Mouse (Mus musculus) left cerebral cortex, adult 11 months (tissue): ENCODE results near the gene Hck.

ENCODE experiments used
- DNase-seq: peaks from one replicate; pipeline ENCODE4 v3.0.0; 2022; ENCODE audit warnings: low spot score

Hck gene

DNA sequence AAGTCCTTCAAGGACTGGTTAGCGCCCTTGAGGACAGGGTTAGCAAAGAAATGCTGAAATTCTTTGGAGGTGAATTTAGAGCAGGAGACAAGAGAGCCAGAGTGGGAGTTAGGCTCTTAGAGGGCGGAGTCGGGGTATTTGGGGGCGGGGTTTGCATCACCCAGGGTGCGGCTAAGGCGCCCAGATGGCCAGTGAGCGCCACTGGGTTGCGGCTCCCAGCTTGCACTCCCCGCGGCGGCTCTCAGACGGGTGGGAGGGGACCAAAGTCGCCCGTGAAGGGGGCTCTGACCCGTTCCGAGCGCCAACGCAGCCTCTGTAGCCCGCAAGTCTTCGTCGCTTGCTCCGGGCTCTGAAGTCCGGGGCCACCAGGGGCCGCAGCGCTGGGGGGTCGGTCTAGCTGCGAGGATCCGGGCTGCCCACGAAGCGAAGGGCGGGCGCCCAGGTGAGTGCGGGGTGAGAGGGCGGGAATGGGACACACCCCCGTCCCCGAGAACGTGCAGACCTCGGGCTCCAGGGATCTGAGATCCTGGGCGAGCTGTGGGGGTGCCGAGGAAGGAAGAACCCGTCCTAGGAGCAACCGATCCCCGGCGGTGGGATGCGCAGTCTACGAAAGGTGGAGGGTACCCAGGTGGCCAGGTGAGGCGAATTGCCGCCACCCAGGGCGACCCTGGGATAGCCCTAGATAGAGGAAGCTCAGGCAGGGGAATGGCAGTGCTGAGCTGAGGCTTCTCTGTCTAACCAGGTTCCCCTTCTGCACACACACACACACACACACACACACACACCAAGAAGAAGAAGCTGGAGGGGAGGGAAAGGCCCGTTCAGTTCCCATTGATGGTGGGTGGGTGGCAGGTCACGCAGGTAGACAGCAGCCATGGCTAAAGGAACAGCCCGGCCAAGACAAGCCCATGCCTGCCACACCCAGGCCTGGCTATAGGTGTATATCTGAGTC is at the start of gene Hck:
TSS of gene Hck (plus strand) at position 156 of the 952 bp plus-strand sequence.
- no peak for DNase-seq

DNA sequence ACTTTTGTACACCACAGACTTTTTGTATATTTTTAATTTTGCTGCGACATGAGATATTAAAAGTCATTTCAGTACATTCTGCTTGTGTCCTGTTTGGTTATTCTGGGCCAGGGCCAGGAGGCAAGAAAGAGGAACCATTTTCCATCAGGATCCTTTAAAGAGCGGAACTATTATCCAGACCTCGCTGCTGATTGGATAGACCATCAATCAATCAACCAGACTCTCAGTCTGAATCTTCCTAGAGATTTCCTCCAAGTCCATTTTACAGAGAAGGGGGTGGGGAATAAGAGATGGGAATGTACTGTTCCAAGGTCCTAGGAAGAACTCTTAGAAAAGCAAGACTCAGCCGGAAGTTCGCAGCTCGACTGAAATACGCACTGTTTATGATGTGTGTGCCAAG is 48.1 kb upstream of the Hck start:
- no peak for DNase-seq

DNA sequence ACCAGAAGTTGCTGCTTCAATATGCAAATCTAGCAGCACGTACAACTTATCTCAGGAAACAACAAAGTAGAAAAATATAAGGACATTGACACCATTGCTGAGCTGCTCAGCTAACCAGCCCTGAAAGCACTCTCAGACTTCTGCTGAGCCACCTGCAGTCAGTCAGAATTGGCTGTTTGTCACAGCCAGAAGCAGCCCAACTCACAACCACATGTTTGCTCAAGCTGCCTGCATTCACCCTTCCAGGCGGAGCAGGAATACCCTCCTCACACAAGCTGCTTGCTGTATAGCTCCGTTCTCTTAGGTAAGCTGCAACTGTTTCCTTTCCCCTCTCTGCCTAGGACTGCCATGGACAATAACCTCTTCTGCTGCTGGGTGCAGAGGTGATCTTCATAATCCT is 44.9 kb upstream of the Hck start:
- no peak for DNase-seq

DNA sequence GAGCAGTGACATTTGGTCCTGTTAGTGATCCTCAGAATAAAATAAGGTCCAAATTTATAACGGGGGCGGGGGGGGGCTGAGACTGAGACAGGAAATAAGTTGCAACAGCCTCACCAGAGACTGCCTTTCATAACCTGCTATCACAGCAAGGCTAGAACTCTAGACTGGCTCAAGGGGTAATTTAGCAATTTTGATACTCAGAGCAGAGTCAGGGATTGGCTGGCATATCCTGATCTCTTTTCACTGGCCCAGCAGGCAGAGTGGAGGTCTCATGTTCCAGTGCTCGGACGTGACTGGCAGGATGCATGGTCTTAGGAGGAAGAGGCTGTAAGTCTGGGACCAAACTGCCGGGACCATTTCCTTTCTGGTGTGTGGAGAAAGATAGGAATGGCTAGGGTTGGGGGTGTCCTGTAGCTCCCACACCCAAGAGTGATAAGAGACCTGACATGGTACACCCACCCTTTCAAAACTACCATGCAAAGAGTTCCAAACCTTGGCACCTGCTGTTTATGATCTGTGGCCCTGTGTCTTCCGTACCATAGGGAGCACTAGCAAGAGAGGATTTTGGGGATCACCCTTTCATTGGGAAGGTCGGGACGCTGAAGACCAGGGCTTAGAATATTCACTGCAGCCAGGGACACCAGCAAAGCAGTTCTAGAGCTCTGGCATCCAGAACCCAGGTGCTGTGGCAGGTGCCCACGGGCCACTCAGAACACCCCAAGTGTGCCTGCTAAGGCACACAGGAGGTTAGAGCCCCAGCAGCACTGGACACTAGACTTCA is 43.9 kb upstream of the Hck start:
- no peak for DNase-seq

DNA sequence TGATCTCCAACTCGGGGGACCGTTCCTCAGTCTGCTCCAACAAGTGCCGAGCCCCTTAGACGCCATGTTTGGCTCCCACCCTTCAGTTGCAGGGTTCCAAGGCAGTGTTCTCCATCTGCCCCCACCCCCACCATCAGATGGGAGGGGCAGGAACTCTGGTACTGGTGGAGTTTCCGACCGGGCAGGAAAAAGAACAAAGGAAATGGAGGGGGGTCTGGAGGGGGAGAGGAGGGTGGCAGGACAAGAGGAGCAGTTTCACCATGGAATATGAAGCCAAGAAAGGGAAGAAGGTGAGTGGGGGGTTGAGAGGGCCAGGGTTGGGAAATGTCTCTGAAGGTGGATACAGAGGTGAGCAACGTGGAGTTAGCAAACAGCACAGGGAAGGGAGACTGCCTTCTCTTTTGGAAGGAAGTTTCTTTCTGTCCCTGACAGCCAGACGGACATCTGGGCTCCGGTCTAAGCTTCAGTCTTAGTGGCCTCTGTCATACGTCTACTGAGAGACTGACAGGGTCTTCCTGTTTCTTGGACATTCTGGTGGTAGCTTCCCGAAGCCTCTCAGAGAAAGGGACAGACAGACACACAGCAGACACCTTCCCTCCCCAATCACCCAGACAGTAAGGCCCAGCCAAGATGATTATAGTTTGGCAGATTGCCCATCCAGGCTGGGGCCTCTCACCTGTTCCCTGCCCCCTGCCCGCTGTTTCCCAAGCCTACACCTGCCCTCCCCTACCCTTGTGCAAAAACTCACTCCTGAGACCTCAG is 42.3 kb upstream of the Hck start, which contains the start of gene Ccm2l:
TSS of gene Ccm2l (plus strand) at position 209 of the 762 bp plus-strand sequence.
- no peak for DNase-seq

DNA sequence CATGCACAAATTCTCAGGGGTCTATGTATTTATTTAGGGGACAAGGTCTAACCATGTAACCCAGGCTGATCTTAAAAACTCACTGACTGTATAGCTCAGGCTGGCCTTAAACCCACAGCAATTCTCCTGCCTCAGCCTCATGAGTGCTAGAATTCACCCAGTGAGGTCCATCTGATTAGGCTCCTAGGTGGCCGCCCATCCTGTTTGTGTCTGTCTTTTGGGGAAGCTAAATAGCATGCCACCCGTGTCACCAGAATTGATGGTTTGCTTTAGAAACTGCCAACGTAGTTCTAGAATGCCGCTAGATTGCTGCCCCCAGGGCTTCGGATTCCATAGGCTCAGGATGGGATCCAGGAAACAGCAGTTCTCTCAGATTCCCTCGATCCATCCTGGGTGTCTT is 41.3 kb upstream of the Hck start:
- no peak for DNase-seq

DNA sequence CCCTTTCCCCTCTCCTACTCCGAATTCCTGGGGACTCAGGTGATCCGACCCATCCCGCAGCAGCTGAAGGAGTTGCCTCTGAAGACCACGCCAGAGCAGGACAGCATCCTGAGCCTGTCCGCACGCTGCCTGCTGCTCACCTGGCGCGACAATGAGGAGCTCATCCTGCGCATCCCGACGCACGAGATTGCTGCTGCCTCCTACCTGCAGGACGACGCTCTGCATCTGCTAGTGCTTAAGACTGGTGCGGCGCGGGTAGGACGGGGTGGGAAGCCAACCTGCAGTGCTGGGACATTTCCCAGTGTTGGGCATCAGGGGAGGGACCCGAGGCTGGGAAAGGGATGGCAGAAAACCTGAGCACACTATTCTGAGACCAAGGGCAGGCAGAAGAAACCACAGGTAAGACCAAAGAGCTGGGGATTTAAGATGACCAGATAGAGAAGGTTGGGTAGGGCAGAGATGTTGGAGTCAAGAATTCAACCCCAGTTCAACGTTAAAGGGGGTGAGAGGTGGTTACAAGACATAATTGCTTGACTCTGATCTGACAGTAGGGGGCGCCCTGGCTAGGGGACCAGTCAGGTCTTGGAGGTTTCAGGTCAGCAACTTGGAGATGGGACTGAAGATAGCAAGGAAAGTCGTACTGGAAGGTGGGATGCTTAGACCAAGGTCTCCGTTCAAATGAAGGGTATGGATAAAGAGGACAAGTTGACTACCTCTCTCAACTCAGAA is 37.3 kb upstream of the Hck start:
- DNase-seq, result no peak

DNA sequence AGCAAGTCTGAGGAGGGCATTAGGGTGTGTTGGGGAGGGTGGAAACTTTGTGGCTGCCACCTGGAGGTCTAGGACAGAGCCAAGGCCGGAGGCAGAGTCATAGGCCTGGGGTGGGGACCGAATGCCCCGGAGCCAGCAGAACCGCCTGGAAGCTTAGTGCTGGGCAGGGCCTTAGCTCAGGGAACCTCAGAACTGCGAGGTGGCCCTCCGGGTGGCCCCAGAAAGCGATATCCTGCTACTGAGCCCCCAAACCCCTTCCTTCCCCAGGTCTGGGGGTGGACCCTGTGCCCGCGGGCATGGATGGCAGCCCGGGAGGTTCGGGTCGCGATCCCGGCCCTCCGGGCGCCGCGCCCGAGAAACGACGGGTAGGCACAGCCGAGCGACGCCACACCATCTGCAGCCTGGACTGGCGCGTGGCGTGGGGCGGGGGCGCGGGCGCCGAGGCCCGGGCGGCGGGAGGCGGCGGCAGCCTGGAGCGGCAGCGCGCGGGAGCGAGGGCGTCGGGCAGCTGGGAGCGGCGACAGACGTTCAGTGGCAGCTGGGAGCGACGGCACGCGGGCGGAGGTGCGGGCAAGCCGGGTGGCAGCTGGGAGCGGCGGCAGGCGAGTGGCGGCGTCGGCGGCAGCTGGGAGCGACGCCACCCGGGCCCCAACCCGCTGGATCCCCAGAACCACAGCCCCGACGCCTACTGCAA is 36.6 kb upstream of the Hck start:
- no peak for DNase-seq

DNA sequence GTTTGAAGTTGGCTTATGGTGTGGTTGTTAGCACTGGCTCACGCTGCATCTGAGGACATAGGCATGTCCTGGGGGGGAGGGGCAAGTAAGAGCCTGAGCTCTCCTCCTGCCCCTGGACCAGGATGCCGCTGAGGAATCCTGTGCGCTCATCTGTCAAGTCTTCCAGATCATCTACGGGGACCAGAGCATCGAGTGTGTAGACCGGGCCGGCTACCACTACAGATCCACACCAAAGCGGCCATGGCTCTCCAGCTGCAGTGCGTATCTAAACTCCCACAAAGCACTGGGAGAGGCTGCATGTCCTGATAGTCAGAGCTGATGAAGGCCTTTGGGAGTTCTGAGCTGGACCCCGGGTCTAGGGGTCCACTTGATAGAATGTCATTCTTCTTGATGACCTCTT is 33.6 kb upstream of the Hck start:
- no peak for DNase-seq

DNA sequence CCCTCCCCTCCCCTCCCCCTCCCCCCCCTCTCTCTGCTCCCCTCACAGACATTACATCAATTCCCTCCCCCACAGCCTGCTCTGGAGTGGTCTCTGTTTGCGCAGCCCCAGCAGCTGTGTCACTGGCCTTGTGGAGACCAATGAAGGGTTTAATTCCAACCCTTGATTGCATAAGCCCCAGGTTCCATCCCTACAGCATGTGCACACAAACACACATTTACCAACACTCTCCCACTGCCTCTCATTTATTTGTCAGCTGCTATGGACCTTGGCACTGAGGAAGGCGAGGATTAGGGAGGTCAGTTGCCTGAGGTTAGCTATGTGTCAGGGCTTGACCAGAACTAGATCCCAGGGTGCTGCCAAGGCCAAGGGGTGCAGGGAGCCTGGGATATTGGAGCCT is 32.3 kb upstream of the Hck start:
- DNase-seq, result no peak

DNA sequence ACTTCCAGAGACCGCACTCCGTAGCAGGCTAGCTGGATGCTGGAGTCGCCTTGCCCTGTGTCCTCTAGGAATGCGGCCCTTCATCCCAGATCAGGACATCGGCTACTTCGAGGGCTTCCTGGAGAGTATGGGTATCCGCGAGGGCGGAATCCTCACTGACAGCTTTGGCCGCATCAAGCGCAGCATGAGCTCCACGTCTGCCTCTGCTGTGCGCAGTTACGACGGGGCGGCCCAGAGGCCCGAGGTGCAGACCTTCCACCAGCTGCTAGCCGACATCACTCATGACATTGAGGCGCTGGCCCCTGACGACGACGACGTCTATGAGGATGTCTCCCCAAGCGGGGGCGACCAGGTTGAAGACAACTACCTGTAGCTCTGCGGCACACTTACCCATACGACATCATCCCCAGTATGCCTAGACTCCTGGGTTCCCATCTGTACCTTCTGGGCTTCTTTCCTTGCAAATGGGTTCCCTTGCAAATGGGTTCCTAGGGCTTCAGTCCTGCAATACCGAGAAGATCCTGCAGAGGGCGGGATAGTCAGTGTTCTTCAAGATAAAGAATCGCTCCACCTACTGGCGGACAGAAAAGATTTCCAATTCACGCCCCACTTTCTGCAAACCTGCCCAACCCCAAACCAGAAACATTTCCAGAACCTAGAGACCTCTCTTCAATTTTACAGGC is 27.3 kb upstream of the Hck start:
- peak; percentile 65 for DNase-seq

DNA sequence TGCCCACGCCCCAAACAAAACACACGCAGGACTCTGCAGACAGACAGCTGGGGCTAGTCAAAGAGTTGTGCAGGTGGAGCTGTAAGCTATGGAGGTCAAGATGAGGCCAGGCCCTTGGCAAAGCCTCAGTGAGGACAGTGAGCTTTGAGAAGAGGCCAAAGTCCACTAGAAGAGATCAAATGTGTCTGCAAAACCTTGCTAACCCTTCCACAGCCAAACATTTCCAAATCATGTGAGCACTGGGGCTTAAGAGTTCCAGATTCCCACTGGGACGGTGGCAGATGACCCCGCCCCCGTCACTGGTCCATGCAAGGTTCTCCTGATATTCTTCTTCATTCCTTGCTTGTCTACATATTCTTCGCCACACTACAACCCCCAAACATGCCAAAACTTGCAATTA is 26.4 kb upstream of the Hck start:
- DNase-seq, result no peak

DNA sequence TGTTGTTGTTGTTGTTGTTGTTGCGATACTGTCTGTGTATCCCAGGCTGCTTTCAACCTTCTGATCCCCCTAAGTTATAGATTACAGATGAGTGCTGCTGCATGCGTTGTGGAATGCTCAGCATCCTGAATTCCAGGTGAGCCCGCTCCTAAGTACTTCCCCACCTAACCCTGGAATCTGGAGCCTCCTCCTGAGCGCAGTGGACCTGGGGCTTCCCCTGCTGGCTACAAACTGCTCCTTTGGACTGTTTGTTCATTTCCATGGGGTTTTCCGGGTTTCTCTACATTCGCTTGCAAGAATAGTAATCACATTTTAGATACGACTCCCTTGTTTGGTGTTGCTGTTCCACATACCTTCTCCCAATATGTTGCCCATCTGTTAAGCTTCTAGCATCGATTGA is 25.0 kb upstream of the Hck start:
- DNase-seq, result no peak

DNA sequence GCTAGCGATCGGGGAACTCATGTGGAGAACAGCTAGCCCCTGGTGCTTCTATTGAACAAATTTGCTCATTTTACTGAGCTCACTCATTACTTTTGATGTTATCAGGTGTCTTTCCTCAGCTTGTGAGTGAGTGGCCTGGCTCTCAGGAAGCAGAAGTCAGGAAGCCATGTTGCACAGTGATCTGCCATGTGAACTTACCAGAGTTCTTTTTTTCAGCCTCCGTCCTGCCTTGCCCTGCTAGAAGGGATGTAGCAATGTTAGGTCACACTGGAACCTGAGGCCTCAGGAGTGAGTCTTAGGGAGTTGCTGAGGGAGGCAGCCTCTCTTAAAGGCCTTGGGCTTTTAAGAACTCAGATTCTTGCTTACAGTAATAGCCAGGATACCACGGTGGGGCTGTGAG is 24.4 kb upstream of the Hck start:
- DNase-seq, result no peak

DNA sequence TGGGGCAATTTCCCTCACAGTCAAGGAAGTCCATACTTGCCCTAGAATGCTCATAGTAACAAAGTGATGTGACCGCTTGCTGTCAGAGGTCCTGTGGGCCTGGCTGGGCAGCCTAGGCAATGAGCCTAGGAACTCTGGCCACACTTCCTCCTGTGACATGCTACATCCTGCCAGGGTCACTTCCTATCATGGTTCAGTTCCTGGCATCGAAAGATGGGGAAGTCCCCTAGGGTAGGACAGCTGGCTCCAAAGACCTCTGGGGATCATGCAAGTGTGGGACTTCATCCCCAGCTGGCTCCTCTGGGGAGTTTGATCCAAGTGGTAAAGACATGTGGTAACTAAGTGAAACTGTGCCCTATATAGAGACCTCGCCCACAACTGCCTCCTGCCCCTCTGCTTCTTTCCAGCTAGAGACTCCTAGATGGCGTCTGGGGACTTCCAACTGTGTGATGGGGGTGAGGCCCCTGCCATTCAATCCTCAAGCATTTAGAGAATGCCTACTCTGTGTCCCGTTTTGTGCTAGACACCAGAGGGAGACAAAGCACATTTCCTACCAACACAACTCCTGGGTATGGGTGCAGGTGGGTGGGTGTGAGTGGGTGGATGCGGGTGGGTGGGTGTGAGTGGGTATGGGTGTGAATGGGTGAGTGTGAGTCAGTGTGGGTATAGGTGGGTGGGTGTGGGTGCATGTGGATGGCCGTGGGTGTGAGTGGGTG is 23.8 kb upstream of the Hck start:
- no peak for DNase-seq

DNA sequence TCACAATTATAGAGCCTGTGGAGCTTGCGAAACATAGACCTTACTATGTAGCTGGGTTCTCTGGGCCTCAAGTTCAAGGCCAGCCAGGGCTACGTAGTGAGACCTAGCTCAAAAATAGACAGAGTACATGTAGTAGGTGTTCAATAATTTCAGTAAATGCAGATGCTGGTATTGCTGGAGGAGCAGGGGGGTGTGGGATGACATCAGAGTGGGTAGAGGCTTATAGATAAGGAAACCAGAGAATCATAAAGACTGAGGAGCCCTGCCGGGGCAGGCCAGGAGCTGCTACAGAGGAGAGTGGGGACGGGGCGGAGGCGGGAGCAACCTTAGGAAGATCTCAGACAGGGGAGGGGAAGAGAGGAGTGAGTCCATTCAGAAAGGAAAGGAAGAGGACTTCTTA is 22.7 kb upstream of the Hck start:
- no peak for DNase-seq

DNA sequence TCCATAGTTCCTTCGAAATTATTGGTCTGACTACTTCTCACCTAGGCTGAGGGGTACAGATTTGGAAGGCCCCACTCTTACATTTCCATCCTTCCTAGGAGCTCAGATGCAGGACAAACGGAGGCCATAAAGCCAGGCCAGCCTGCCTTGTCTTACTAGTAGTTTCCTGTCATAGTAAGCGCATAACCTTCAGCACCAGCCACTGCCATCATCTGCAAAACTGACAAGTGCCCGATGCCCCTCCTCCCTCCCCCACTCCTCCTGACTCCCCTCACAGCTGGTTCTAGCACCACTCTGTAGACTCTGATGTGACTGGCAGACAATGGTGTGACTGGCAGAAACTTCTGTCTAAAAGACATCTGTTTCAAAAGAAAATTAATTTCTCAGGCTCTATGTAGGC is 22.1 kb upstream of the Hck start:
- DNase-seq, result no peak

DNA sequence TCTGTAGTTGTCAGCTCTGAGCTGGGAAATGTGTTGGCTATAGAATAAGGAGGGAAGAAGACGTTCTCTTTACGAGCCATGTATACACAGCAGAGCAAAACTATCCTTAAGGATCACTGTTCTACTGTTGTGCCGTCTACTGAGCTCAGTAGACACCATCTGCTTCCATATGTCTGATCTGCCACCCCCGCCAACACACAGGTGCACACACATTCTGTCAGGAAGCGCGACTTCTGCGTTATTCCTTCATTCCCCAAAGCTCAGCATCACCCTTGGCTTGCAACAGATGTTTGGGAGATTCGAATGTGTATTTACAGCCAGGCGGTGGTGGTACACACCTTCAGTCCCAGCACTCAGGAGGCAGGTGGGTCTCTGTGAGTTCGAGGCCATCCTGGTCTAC is 21.2 kb upstream of the Hck start:
- DNase-seq, result no peak

DNA sequence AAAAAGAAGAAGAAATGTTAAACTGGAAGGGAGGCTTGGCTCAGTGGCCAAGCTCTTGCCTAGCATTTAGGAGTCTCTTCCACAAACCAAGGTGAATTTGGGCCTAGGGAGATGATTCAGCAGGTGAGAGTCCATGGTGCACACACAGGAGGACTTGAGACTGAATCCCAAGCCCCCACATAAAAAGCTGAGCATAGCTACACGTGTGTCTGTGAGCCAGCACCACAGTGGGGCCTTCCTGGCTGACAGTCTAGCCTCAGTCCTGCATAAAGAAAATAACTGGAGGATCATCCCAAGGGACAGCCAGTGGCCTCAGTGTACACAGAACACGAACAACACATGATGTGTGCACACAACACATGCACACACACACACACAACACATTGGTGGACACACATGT is 19.0 kb upstream of the Hck start:
- DNase-seq, result no peak
